8 mouse cellular contexts compared by ENCODE assay signal in the genomic region with DNA sequence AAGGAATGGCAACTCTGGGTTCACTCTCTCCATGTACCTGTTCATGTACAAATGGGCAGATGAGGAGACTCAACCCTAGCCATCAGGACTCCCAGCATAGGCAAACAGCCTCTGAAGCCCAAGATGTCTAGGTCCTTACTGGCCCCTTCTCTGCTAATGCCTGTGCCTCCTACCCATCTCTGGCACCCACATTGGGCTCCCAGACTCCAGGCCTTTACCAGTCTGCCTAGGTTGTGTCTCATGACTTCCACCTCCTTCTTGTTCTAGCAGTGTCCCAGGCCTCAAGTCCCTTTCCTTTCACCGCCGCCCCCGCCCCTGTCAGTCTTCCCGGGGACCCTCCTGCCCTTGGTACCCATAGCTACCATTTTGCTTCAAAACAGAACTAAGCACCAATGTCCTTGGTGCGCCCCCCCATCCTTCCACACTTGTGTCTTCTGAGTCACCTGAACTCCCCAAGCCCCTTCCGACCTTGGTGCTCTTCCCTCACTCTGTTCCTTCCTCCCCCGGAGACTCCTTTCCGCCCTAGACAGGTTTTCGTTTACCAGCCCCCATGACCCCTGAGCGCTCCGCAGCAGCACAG. TPM values are rescaled to one million over a fixed set of nuclear protein-coding genes. Genes with fewer than 3 reads are reported as not detected.
DNase-seq lines count a peak whose midpoint lies in the region; ATAC-seq and TF ChIP-seq lines count a peak whose summit lies in the region.

No protein-coding gene starts in this region.

- peak overlapping the region; percentile 79 for H3K4me3 ChIP-seq in kidney, adult 2 months (ENCODE audit: insufficient read depth, low read depth, low read length)
- peak overlapping the region; percentile 85 for H3K4me3 ChIP-seq in forebrain, embryonic 15.5 days
- H3K4me3 ChIP-seq in liver, embryonic 13.5 days (replicated peaks), result peak overlapping the region; percentile 67

- no peaks in the 10 kb centered on the region for H3K36me3 ChIP-seq in kidney, adult 2 months (ENCODE audit: control insufficient read depth, insufficient read depth, low read length)
- H3K36me3 ChIP-seq in forebrain, embryonic 15.5 days, result no peaks in the 10 kb centered on the region
- no peaks in the 10 kb centered on the region for H3K36me3 ChIP-seq in liver, embryonic 13.5 days

- no peaks in the 10 kb centered on the region for H3K9me3 ChIP-seq in forebrain, embryonic 15.5 days
- no peaks in the 10 kb centered on the region for H3K9me3 ChIP-seq in liver, embryonic 13.5 days (replicated peaks)

- peak overlapping the region; percentile 68 for H3K9ac ChIP-seq in forebrain, embryonic 15.5 days (replicated peaks)
- H3K9ac ChIP-seq in liver, embryonic 13.5 days, result peak overlapping the region; percentile 72

- H3K27ac ChIP-seq in kidney, adult 2 months (ENCODE audit: insufficient read depth, low read depth, low read length), result peak overlapping the region; percentile 64
- H3K27ac ChIP-seq in forebrain, embryonic 15.5 days (replicated peaks), result no peak overlapping the region
- H3K27ac ChIP-seq in liver, embryonic 13.5 days, result no peak overlapping the region

- WGBS in kidney, adult 2 months, result 26% methylated on average over 11 of the region's 11 CpGs
- 26% methylated on average over 11 of the region's 11 CpGs for WGBS in forebrain, embryonic 15.5 days
- 31% methylated on average over 11 of the region's 11 CpGs for WGBS in liver, embryonic 13.5 days (ENCODE audit: insufficient replicate concordance)

- no peaks in the 10 kb centered on the region for H3K27me3 ChIP-seq in kidney, adult 2 months (replicated peaks; ENCODE audit: control insufficient read depth, insufficient read depth, low read length)
- H3K27me3 ChIP-seq in forebrain, embryonic 15.5 days, result no peaks in the 10 kb centered on the region
- peaks cover 51% of the 10 kb centered on the region for H3K27me3 ChIP-seq in liver, embryonic 13.5 days

- H3K4me2 ChIP-seq in forebrain, embryonic 15.5 days (replicated peaks), result peak overlapping the region; percentile 77
- peak overlapping the region; percentile 87 for H3K4me2 ChIP-seq in liver, embryonic 13.5 days

- TF ChIP-seq POLR2A in kidney, adult 2 months (IDR thresholded peaks at IDR 0.05; ENCODE audit: low read depth, low read length), result no peak

- 0 out of 2 replicates have a peak, but pooled peaks have one; percentile 2 for ATAC-seq in forebrain, embryonic 15.5 days (replicated peaks)
- ATAC-seq in liver, embryonic 13.5 days (ENCODE audit: low read depth), result no peak

- peaks cover 20% of the 10 kb centered on the region for H3K4me1 ChIP-seq in kidney, adult 2 months (ENCODE audit: control insufficient read depth, insufficient read depth, low read length)
- H3K4me1 ChIP-seq in forebrain, embryonic 15.5 days, result peaks cover 19% of the 10 kb centered on the region
- peaks cover 16% of the 10 kb centered on the region for H3K4me1 ChIP-seq in liver, embryonic 13.5 days (replicated peaks)

- no peak for TF ChIP-seq CTCF in kidney, adult 2 months (conservative IDR thresholded peaks at IDR 0.05; ENCODE audit: insufficient read depth, insufficient read length, low read depth, low read length)

- DNase-seq in kidney, adult 2 months, result no peak
- no peak for DNase-seq in kidney, adult 18-20 months
- DNase-seq in Muller cell, postnatal 12 days (ENCODE audit: inconsistent ontology term), result peak; percentile 19
- no peak for DNase-seq in liver, embryonic 13.5 days
- DNase-seq in ovary, postnatal 36 days (ENCODE audit: low spot score), result no peak
- DNase-seq in cerebellum, adult 9-11 months, result no peak
- no peak for DNase-seq in spleen, postnatal 36 days (ENCODE audit: low spot score in 2 of 2)

RNA-seq across cellular contexts. Expression of a gene that starts 0.7 kb away (rescaled TPM):
- polyA plus RNA-seq in kidney, adult 2 months (2012; rRNA removed), result 60.5 and 63.4 TPM in 2 replicates
- polyA plus RNA-seq in forebrain, embryonic 15.5 days (2015; fragmentation: Nextera tagmentation; extraction: Ambion mirVana), result 9.2 and 11.1 TPM in 2 replicates
- polyA plus RNA-seq in liver, embryonic 13.5 days (2015; fragmentation: Nextera tagmentation; extraction: Ambion mirVana), result 1.7 and 2.0 TPM in 2 replicates

RNA-seq across cellular contexts. Expression of a gene that starts 29.1 kb away (rescaled TPM):
- polyA plus RNA-seq in kidney, adult 2 months (2012; rRNA removed), result 11.7 and 11.8 TPM in 2 replicates
- polyA plus RNA-seq in forebrain, embryonic 15.5 days (2015; fragmentation: Nextera tagmentation; extraction: Ambion mirVana), result 78.0 and 82.3 TPM in 2 replicates
- polyA plus RNA-seq in liver, embryonic 13.5 days (2015; fragmentation: Nextera tagmentation; extraction: Ambion mirVana), result 8.4 and 9.6 TPM in 2 replicates

RNA-seq across cellular contexts. Expression of a gene that starts 34.3 kb away (rescaled TPM):
- 17.1 and 19.0 TPM in 2 replicates for polyA plus RNA-seq in kidney, adult 2 months (2012; rRNA removed)
- 15.3 and 18.2 TPM in 2 replicates for polyA plus RNA-seq in forebrain, embryonic 15.5 days (2015; fragmentation: Nextera tagmentation; extraction: Ambion mirVana)
- 18.0 and 18.9 TPM in 2 replicates for polyA plus RNA-seq in liver, embryonic 13.5 days (2015; fragmentation: Nextera tagmentation; extraction: Ambion mirVana)
